Mouse (Mus musculus) hindbrain, postnatal 0 days (tissue): ENCODE data around the gene Gm26920. TPM values are rescaled to one million over a fixed set of nuclear protein-coding genes. Genes with fewer than 3 reads are reported as not detected.

Experiments used
- ATAC-seq: fragments of 200-750 bp; cut with Nextera tagmentation; 2 replicates; pipeline ENCODE4 v1.8.0; 2017; ENCODE audit warnings: mild to moderate bottlenecking, moderate TSS enrichment, moderate library complexity
- DNase-seq: peaks from one replicate; pipeline ENCODE4 v3.0.0-alpha.2; 2015; ENCODE audit warnings: low spot score
- H3K27ac ChIP-seq: fragments of 300-500 bp; sonication (generic); 2 replicates; pipeline ENCODE4 v1.5.1; 2014; ENCODE audit warnings: mild to moderate bottlenecking
- H3K27me3 ChIP-seq: fragments of 300-500 bp; sonication (generic); 2 replicates; pipeline ENCODE4 v1.6.1; 2014; ENCODE audit warnings: low read length, mixed read lengths; ENCODE audit not compliant: insufficient read depth
- H3K36me3 ChIP-seq: fragments of 300-500 bp; sonication (generic); 2 replicates; pipeline ENCODE4 v1.6.1; 2014; ENCODE audit warnings: low read length, mixed read lengths; ENCODE audit not compliant: insufficient read depth
- H3K4me1 ChIP-seq: fragments of 300-500 bp; sonication (generic); 2 replicates; pipeline ENCODE4 v1.6.1; 2014; ENCODE audit warnings: antibody characterized with exemption, low read length, mixed read lengths; ENCODE audit not compliant: insufficient read depth
- H3K4me2 ChIP-seq: fragments of 300-500 bp; sonication (generic); 2 replicates; pipeline ENCODE4 v1.6.1; 2014; ENCODE audit warnings: low read depth, mild to moderate bottlenecking, low read length, moderate library complexity, mixed read lengths
- H3K4me3 ChIP-seq: fragments of 300-500 bp; sonication (generic); 2 replicates; pipeline ENCODE4 v1.5.1; 2014; ENCODE audit warnings: low read length
- H3K9ac ChIP-seq: fragments of 300-500 bp; sonication (generic); replicated peaks from 2 replicates; pipeline ENCODE4 v1.6.1; 2014; ENCODE audit warnings: mild to moderate bottlenecking, low read length, moderate library complexity, mixed read lengths
- H3K9me3 ChIP-seq: fragments of 300-500 bp; sonication (generic); 2 replicates; pipeline ENCODE4 v1.6.1; 2016; ENCODE audit warnings: low read length, mixed read lengths
- CTCF ChIP-seq: IDR thresholded peaks from 2 replicates; pipeline ENCODE4 v1.5.1; 2016; ENCODE audit warnings: antibody characterized with exemption, control low read depth, low read depth
- WGBS: fragments of 180-500 bp; shearing (Covaris S2); extraction: QIAGEN DNeasy Blood & Tissue Kit; methylation state at CpG from one replicate; pipeline ENCODE4 v1.1.7; 2014; 5-methylcytosine and 5-hydroxymethylcytosine counted together
- polyA plus RNA-seq: library from polyadenylated mRNA; unstranded; fragments of >200 nt; fragmentation: Nextera tagmentation; extraction: Ambion mirVana; gene quantifications from 2 replicates; pipeline ENCODE4 v1.2.1, GENCODE M21; 2015
- total RNA-seq: library from RNA; depleted of rRNA; stranded (reverse); fragments of >200 nt; gene quantifications from 2 replicates; pipeline ENCODE4 v1.2.3, GENCODE M21; 2014

The Gm26920 gene
- total and polyA plus RNA-seq, 2 experiments from 2014 or later = 1.6 TPM; not detected in 1

- Histone ChIP-seq H3K4me2 (no peak overlapping the region), H3K9me3 (no peaks in the 10 kb centered on the region), H3K9ac (no peak overlapping the region), H3K4me3 (no peak overlapping the region), H3K36me3 (peaks cover 6% of the 10 kb centered on the region; the same call in 1 of the 2 replicates), H3K27ac (no peak overlapping the region), H3K27me3 (no peaks in the 10 kb centered on the region), H3K4me1 (no peaks in the 10 kb centered on the region)
- ATAC-seq (no peak), DNase-seq (no peak)
- WGBS = 34% methylated on average over 6 of the region's 6 CpGs
- TF ChIP-seq CTCF = no peak
Observed at GRCm38 (mm10) chr7:30030677-30031076, 59.5 kb downstream of the Gm26920 start.

GRCm38 (mm10) chr7:30028572-30028971, 61.6 kb downstream of the Gm26920 start:
- Histone ChIP-seq H3K27me3 (no peaks in the 10 kb centered on the region), H3K9ac (no peak overlapping the region), H3K4me2 (no peak overlapping the region), H3K36me3 (peaks cover 16% of the 10 kb centered on the region), H3K4me3 (no peak overlapping the region), H3K4me1 (no peaks in the 10 kb centered on the region), H3K9me3 (no peaks in the 10 kb centered on the region), H3K27ac (no peak overlapping the region)
- ATAC-seq = no peak
- no peak for TF ChIP-seq CTCF
- DNase-seq = no peak
- WGBS = 90% methylated on average over 3 of the region's 3 CpGs

- Histone ChIP-seq H3K4me1 (no peaks in the 10 kb centered on the region), H3K4me2 (no peak overlapping the region), H3K9me3 (no peaks in the 10 kb centered on the region), H3K27me3 (no peaks in the 10 kb centered on the region), H3K4me3 (no peak overlapping the region), H3K27ac (no peak overlapping the region), H3K9ac (no peak overlapping the region), H3K36me3 (peaks cover 29% of the 10 kb centered on the region)
- no peak for TF ChIP-seq CTCF
- WGBS = 72% methylated on average over 4 of the region's 4 CpGs
- no peak for DNase-seq
- no peak for ATAC-seq
Observed at GRCm38 (mm10) chr7:30027331-30027730, 62.9 kb downstream of the Gm26920 start.

GRCm38 (mm10) chr7:30025358-30025757, 64.9 kb downstream of the Gm26920 start:
- no peak overlapping the region for H3K4me3 ChIP-seq
- peaks cover 35% of the 10 kb centered on the region for H3K36me3 ChIP-seq
- ATAC-seq (no peak), DNase-seq (no peak)
- WGBS = 72% methylated on average over 5 of the region's 5 CpGs
- H3K4me1 ChIP-seq = no peaks in the 10 kb centered on the region
- no peaks in the 10 kb centered on the region for H3K27me3 ChIP-seq
- H3K27ac ChIP-seq = no peak overlapping the region
- H3K9ac ChIP-seq = no peak overlapping the region
- peak; percentile 28; the same call in 1 of the 2 replicates for TF ChIP-seq CTCF
- no peaks in the 10 kb centered on the region for H3K9me3 ChIP-seq
- no peak overlapping the region for H3K4me2 ChIP-seq

GRCm38 (mm10) chr7:30023800-30024199, 66.4 kb downstream of the Gm26920 start:
- Histone ChIP-seq H3K36me3 (peaks cover 37% of the 10 kb centered on the region), H3K27ac (no peak overlapping the region), H3K4me3 (no peak overlapping the region), H3K27me3 (no peaks in the 10 kb centered on the region), H3K4me2 (no peak overlapping the region), H3K4me1 (no peaks in the 10 kb centered on the region), H3K9me3 (no peaks in the 10 kb centered on the region), H3K9ac (no peak overlapping the region)
- DNase-seq (no peak), ATAC-seq (no peak)
- WGBS = 82% methylated on average over 8 of the region's 8 CpGs
- no peak for TF ChIP-seq CTCF

GRCm38 (mm10) chr7:30023324-30023723, 66.9 kb downstream of the Gm26920 start:
- H3K27me3 ChIP-seq = no peaks in the 10 kb centered on the region
- H3K4me3 ChIP-seq = no peak overlapping the region
- 95% methylated on average over 9 of the region's 9 CpGs for WGBS
- TF ChIP-seq CTCF = no peak
- no peak overlapping the region for H3K4me2 ChIP-seq
- ATAC-seq (no peak), DNase-seq (no peak)
- H3K9me3 ChIP-seq = no peaks in the 10 kb centered on the region
- no peak overlapping the region for H3K9ac ChIP-seq
- H3K27ac ChIP-seq = no peak overlapping the region
- peaks cover 42% of the 10 kb centered on the region for H3K36me3 ChIP-seq
- no peaks in the 10 kb centered on the region for H3K4me1 ChIP-seq

GRCm38 (mm10) chr7:30019543-30019942, 70.7 kb downstream of the Gm26920 start:
- ATAC-seq (no peak), DNase-seq (no peak)
- no peaks in the 10 kb centered on the region for H3K9me3 ChIP-seq
- 88% methylated on average over 2 of the region's 2 CpGs for WGBS
- H3K4me1 ChIP-seq = no peaks in the 10 kb centered on the region
- TF ChIP-seq CTCF = no peak
- H3K27me3 ChIP-seq = no peaks in the 10 kb centered on the region
- peaks cover 49% of the 10 kb centered on the region for H3K36me3 ChIP-seq
- H3K9ac ChIP-seq = no peak overlapping the region
- no peak overlapping the region for H3K4me2 ChIP-seq
- H3K4me3 ChIP-seq = no peak overlapping the region
- no peak overlapping the region for H3K27ac ChIP-seq
